Comparison of ENCODE assay signal across 11 mouse cellular contexts in genomic region chr9:21843086-21843485, GRCm38 (mm10). TPM values are rescaled to one million over a fixed set of nuclear protein-coding genes. Genes with fewer than 3 reads are reported as not detected.
DNase-seq lines count a peak whose midpoint lies in the region; ATAC-seq lines count a peak whose summit lies in the region.
"Had no signal": no experiment of that assay in that cellular context is flagged by ENCODE, and none has a peak within 500 bp of the region (broad histone marks: within the 10 kb centered on the region; RNA-seq: fewer than 3 reads in every experiment).

No protein-coding gene starts in this region.

- no peak for DNase-seq in heart, adult 8-10 months (ENCODE audit: low spot score)
- no peak for DNase-seq in lung, postnatal 36 days
- no peak for DNase-seq in limb, embryonic 10.5 days (ENCODE audit: low spot score)
- no peak for DNase-seq in gastrocnemius, adult 18-20 months (ENCODE audit: low spot score)
- DNase-seq: cerebellum, adult 2 months had no signal

- H3K27ac ChIP-seq in heart, embryonic 16.5 days (ENCODE audit: low read length) = peak overlapping the region; percentile 83
- H3K27ac ChIP-seq in lung, embryonic 15.5 days = peak overlapping the region; percentile 89
- H3K27ac ChIP-seq in embryonic facial prominence, embryonic 13.5 days = no peak overlapping the region
- H3K27ac ChIP-seq in limb, embryonic 10.5 days = peak overlapping the region; percentile 37
- H3K27ac ChIP-seq: neural tube, embryonic 12.5 days had no signal

- H3K9ac ChIP-seq in heart, embryonic 16.5 days (ENCODE audit: low read length) = no peak overlapping the region
- no peak overlapping the region for H3K9ac ChIP-seq in lung, embryonic 15.5 days
- H3K9ac ChIP-seq in embryonic facial prominence, embryonic 13.5 days = 0 out of 2 replicates have a peak overlapping the region, but pooled peaks have one; percentile 27
- H3K9ac ChIP-seq: neural tube, embryonic 12.5 days had no signal

- ATAC-seq in heart, embryonic 16.5 days (replicated peaks; ENCODE audit: extremely low read depth, insufficient read depth, low FRiP score) = no peak
- peak; percentile 16; the same call in 1 of the 2 replicates for ATAC-seq in lung, embryonic 15.5 days (ENCODE audit: borderline replicate concordance, extremely low read depth, low FRiP score, low TSS enrichment)
- ATAC-seq in embryonic facial prominence, embryonic 13.5 days (ENCODE audit: insufficient number of reproducible peaks, insufficient read depth, low FRiP score, low TSS enrichment, low read depth) = no peak
- ATAC-seq in erythroid progenitor cell, adult 5-6 weeks (replicated peaks; ENCODE audit: low FRiP score, poor library complexity, severe bottlenecking) = no peak

- no peaks in the 10 kb centered on the region for H3K27me3 ChIP-seq in heart, embryonic 16.5 days (ENCODE audit: control insufficient read depth, insufficient read depth, low read length)
- no peaks in the 10 kb centered on the region for H3K27me3 ChIP-seq in lung, embryonic 15.5 days
- H3K27me3 ChIP-seq in embryonic facial prominence, embryonic 13.5 days = no peaks in the 10 kb centered on the region
- H3K27me3 ChIP-seq in limb, embryonic 10.5 days (ENCODE audit: low read depth, poor library complexity, severe bottlenecking) = no peaks in the 10 kb centered on the region
- H3K27me3 ChIP-seq: neural tube, embryonic 12.5 days had no signal

- peaks cover 32% of the 10 kb centered on the region for H3K4me1 ChIP-seq in heart, embryonic 16.5 days (ENCODE audit: control insufficient read depth, insufficient read depth, low read length)
- H3K4me1 ChIP-seq in lung, embryonic 15.5 days = peaks cover 66% of the 10 kb centered on the region
- H3K4me1 ChIP-seq in embryonic facial prominence, embryonic 13.5 days = peaks cover 27% of the 10 kb centered on the region
- peaks cover 58% of the 10 kb centered on the region for H3K4me1 ChIP-seq in limb, embryonic 10.5 days

- H3K4me2 ChIP-seq in heart, embryonic 16.5 days (ENCODE audit: low read depth, low read length) = no peak overlapping the region
- H3K4me2 ChIP-seq in lung, embryonic 15.5 days = peak overlapping the region; percentile 30; the same call in 1 of the 2 replicates
- H3K4me2 ChIP-seq in embryonic facial prominence, embryonic 13.5 days = no peak overlapping the region
- H3K4me2 ChIP-seq: neural tube, embryonic 12.5 days had no signal

- H3K36me3 ChIP-seq in heart, embryonic 16.5 days (ENCODE audit: control insufficient read depth, insufficient read depth) = no peaks in the 10 kb centered on the region; the same call in 1 of the 2 replicates
- H3K36me3 ChIP-seq in lung, embryonic 15.5 days = peaks cover 53% of the 10 kb centered on the region
- H3K36me3 ChIP-seq in embryonic facial prominence, embryonic 13.5 days = peaks cover 62% of the 10 kb centered on the region
- peaks cover 81% of the 10 kb centered on the region for H3K36me3 ChIP-seq in limb, embryonic 10.5 days

- H3K4me3 ChIP-seq in heart, embryonic 16.5 days (ENCODE audit: low read length) = no peak overlapping the region
- H3K4me3 ChIP-seq in lung, embryonic 15.5 days = no peak overlapping the region
- no peak overlapping the region for H3K4me3 ChIP-seq in embryonic facial prominence, embryonic 13.5 days
- H3K4me3 ChIP-seq in limb, embryonic 10.5 days = no peak overlapping the region
- H3K4me3 ChIP-seq: neural tube, embryonic 12.5 days had no signal

- H3K9me3 ChIP-seq in heart, embryonic 16.5 days (replicated peaks; ENCODE audit: control insufficient read depth, low read length) = no peaks in the 10 kb centered on the region
- H3K9me3 ChIP-seq in lung, embryonic 15.5 days = no peaks in the 10 kb centered on the region
- H3K9me3 ChIP-seq in embryonic facial prominence, embryonic 13.5 days = no peaks in the 10 kb centered on the region
- H3K9me3 ChIP-seq in limb, embryonic 10.5 days (replicated peaks) = no peaks in the 10 kb centered on the region
- H3K9me3 ChIP-seq: neural tube, embryonic 12.5 days had no signal

- 47% methylated on average over 6 of the region's 6 CpGs for WGBS in heart, embryonic 16.5 days
- WGBS in lung, embryonic 15.5 days = 48% methylated on average over 6 of the region's 6 CpGs
- 83% methylated on average over 6 of the region's 6 CpGs for WGBS in embryonic facial prominence, embryonic 13.5 days
- WGBS in limb, embryonic 10.5 days = 90% methylated on average over 6 of the region's 6 CpGs

RNA-seq across cellular contexts. Expression of gene Angptl8, which starts 7.8 kb away (rescaled TPM):
- 1.7 and 2.4 TPM in 2 replicates for polyA plus RNA-seq in heart, embryonic 16.5 days (2015; fragmentation: Nextera tagmentation; extraction: Ambion mirVana)
- total RNA-seq in heart, adult 8-10 months (2022) = under 1 TPM in 1 of 4 experiments, not detected in 3; 0.38 TPM
- polyA plus RNA-seq in lung, embryonic 15.5 days (2015; fragmentation: Nextera tagmentation; extraction: Ambion mirVana) = 2.1 and 2.3 TPM in 2 replicates
- polyA plus RNA-seq in embryonic facial prominence, embryonic 13.5 days (2015; fragmentation: Nextera tagmentation; extraction: Ambion mirVana) = 0.74 and 1.1 TPM in 2 replicates
- 1.2 and 1.6 TPM in 2 replicates for polyA plus RNA-seq in limb, embryonic 10.5 days (2016; fragmentation: Nextera tagmentation; extraction: Ambion mirVana)
- under 1 TPM in 1 of 2 experiments, not detected in 1; 0.26 TPM for total RNA-seq in gastrocnemius, adult 18-20 months (2021)
- total RNA-seq in erythroid progenitor cell, adult 5-6 weeks (2015; ENCODE audit: low replicate concordance) = not detected in 2 replicates
- total RNA-seq in erythroid progenitor cell, adult 5-6 weeks (2017; ENCODE audit: low replicate concordance) = not detected in 2 replicates
- total RNA-seq: layer of hippocampus, adult 8-10 months had no signal
- polyA plus RNA-seq: cerebellum, adult 2 months had no signal

RNA-seq across cellular contexts. Expression of gene Dock6, which starts 9.3 kb away (rescaled TPM):
- polyA plus RNA-seq in heart, embryonic 16.5 days (2015; fragmentation: Nextera tagmentation; extraction: Ambion mirVana) = 45.2 and 46.2 TPM in 2 replicates
- total RNA-seq in heart, adult 8-10 months (2022) = 10 to 100 TPM; 27.3 to 35.7 (median 30.7) TPM
- polyA plus RNA-seq in lung, embryonic 15.5 days (2015; fragmentation: Nextera tagmentation; extraction: Ambion mirVana) = 62.0 and 68.0 TPM in 2 replicates
- polyA plus RNA-seq in embryonic facial prominence, embryonic 13.5 days (2015; fragmentation: Nextera tagmentation; extraction: Ambion mirVana) = 27.4 and 29.2 TPM in 2 replicates
- polyA plus RNA-seq in limb, embryonic 10.5 days (2016; fragmentation: Nextera tagmentation; extraction: Ambion mirVana) = 46.0 and 52.0 TPM in 2 replicates
- 1 to 10 TPM; 7.4 to 8.7 TPM for total RNA-seq in gastrocnemius, adult 18-20 months (2021)
- total RNA-seq in erythroid progenitor cell, adult 5-6 weeks (2015; ENCODE audit: low replicate concordance) = 2.9 TPM in 1 of 2 replicates, not detected in the other
- 0.26 TPM in 1 of 2 replicates, not detected in the other for total RNA-seq in erythroid progenitor cell, adult 5-6 weeks (2017; ENCODE audit: low replicate concordance)

RNA-seq across cellular contexts. Expression of gene Kank2, which starts 44.5 kb away (rescaled TPM):
- polyA plus RNA-seq in heart, embryonic 16.5 days (2015; fragmentation: Nextera tagmentation; extraction: Ambion mirVana) = 16.6 and 21.8 TPM in 2 replicates
- total RNA-seq in heart, adult 8-10 months (2022) = 10 to 100 TPM; 64.2 to 67.2 (median 65.6) TPM
- 27.7 and 30.0 TPM in 2 replicates for polyA plus RNA-seq in lung, embryonic 15.5 days (2015; fragmentation: Nextera tagmentation; extraction: Ambion mirVana)
- 20.8 and 22.6 TPM in 2 replicates for polyA plus RNA-seq in embryonic facial prominence, embryonic 13.5 days (2015; fragmentation: Nextera tagmentation; extraction: Ambion mirVana)
- 22.7 and 24.2 TPM in 2 replicates for polyA plus RNA-seq in limb, embryonic 10.5 days (2016; fragmentation: Nextera tagmentation; extraction: Ambion mirVana)
- 10 to 100 TPM; 12.6 to 14.3 TPM for total RNA-seq in gastrocnemius, adult 18-20 months (2021)
- total RNA-seq in erythroid progenitor cell, adult 5-6 weeks (2015; ENCODE audit: low replicate concordance) = not detected in 2 replicates
- 0.51 TPM in 1 of 2 replicates, not detected in the other for total RNA-seq in erythroid progenitor cell, adult 5-6 weeks (2017; ENCODE audit: low replicate concordance)
